Mouse (Mus musculus) kidney, embryonic 15.5 days (tissue): ENCODE data around the gene Acot3. TPM values are rescaled to one million over a fixed set of nuclear protein-coding genes. Genes with fewer than 3 reads are reported as not detected.
A peak's percentile ranks its signal among the peaks of the same experiment; 100 is the strongest.
"Not testable (repeated sequence)": the region's sequence is repeated elsewhere in the genome, so short reads cannot be mapped to it uniquely, and the experiment has no call there.

ENCODE experiments used
- ATAC-seq: fragments of 200-750 bp; cut with Nextera tagmentation; replicated peaks from 2 replicates; pipeline ENCODE4 v1.8.0; 2017; ENCODE audit warnings: moderate TSS enrichment; ENCODE audit not compliant: low FRiP score
- H3K27ac ChIP-seq: fragments of 300-500 bp; sonication (generic); 2 replicates; pipeline ENCODE4 v1.5.1; 2015; ENCODE audit warnings: mild to moderate bottlenecking, inconsistent platforms
- H3K27me3 ChIP-seq: fragments of 300-500 bp; sonication (generic); 2 replicates; pipeline ENCODE4 v1.6.1; 2015; ENCODE audit warnings: inconsistent platforms
- H3K36me3 ChIP-seq: fragments of 300-500 bp; sonication (generic); 2 replicates; pipeline ENCODE4 v1.6.1; 2015; ENCODE audit warnings: inconsistent platforms
- H3K4me1 ChIP-seq: fragments of 300-500 bp; sonication (generic); 2 replicates; pipeline ENCODE4 v1.6.1; 2015; ENCODE audit warnings: inconsistent platforms
- H3K4me2 ChIP-seq: fragments of 300-500 bp; sonication (generic); 2 replicates; pipeline ENCODE4 v1.6.1; 2015; ENCODE audit warnings: moderate library complexity, mild to moderate bottlenecking, inconsistent platforms
- H3K4me3 ChIP-seq: fragments of 300-500 bp; sonication (generic); replicated peaks from 2 replicates; pipeline ENCODE4 v1.5.1; 2015; ENCODE audit warnings: mild to moderate bottlenecking, inconsistent platforms
- H3K9ac ChIP-seq: fragments of 300-500 bp; sonication (generic); 2 replicates; pipeline ENCODE4 v1.6.1; 2015; ENCODE audit warnings: mild to moderate bottlenecking, inconsistent platforms
- H3K9me3 ChIP-seq: fragments of 300-500 bp; sonication (generic); replicated peaks from 2 replicates; pipeline ENCODE4 v1.6.1; 2016; ENCODE audit warnings: inconsistent platforms
- whole genome bisulfite sequencing: fragments of 180-500 bp; shearing (Covaris S2); methylation state at CpG from one replicate; pipeline ENCODE4 v1.1.7; 2015; ENCODE audit warnings: mixed read lengths; 5-methylcytosine and 5-hydroxymethylcytosine counted together
- polyA plus RNA-seq: library from polyadenylated mRNA; unstranded; fragments of >200 nt; fragmentation: Nextera tagmentation; extraction: Ambion mirVana; gene quantifications from 2 replicates; pipeline ENCODE4 v1.2.1, GENCODE M21; 2015

Acot3 gene
- polyA plus RNA-seq, 1 experiment from 2014 or later: 2.4 TPM

GRCm38 (mm10) chr12:84046906-84047305, 5.0 kb upstream of the Acot3 start:
- Histone ChIP-seq H3K36me3 (no peaks in the 10 kb centered on the region), H3K4me2 (no peak overlapping the region), H3K4me1 (no peaks in the 10 kb centered on the region), H3K4me3 (no peak overlapping the region), H3K27me3 (0 out of 2 replicates have a peak, but pooled peaks cover 4% of the 10 kb centered on the region), H3K9me3 (peaks cover 9% of the 10 kb centered on the region), H3K27ac (no peak overlapping the region), H3K9ac (no peak overlapping the region)
- no peak for ATAC-seq
- WGBS: 97% methylated on average over 1 of the region's 1 CpGs

- H3K4me2 ChIP-seq, ATAC-seq, H3K4me1 ChIP-seq, H3K36me3 ChIP-seq, H3K27ac ChIP-seq, H3K4me3 ChIP-seq, H3K9me3 ChIP-seq, H3K9ac ChIP-seq: not testable (repeated sequence)
- peaks cover 30% of the 10 kb centered on the region for H3K27me3 ChIP-seq
- WGBS: 87% methylated on average over 5 of the region's 5 CpGs
These were observed 1.2 kb upstream of the Acot3 start for GRCm38 (mm10) chr12:84050744-84051143.

- WGBS: 89% methylated on average over 7 of the region's 7 CpGs
- H3K4me2 ChIP-seq: peak overlapping the region; percentile 94; the same call in 1 of the 2 replicates
- H3K4me3 ChIP-seq: 0 out of 2 replicates have a peak overlapping the region, but pooled peaks have one; percentile 3
- ATAC-seq: no peak
- no peak overlapping the region for H3K9ac ChIP-seq
- H3K36me3 ChIP-seq: no peaks in the 10 kb centered on the region
- H3K27ac ChIP-seq: no peak overlapping the region
- H3K4me1 ChIP-seq: peaks cover 10% of the 10 kb centered on the region
- H3K27me3 ChIP-seq: peaks cover 30% of the 10 kb centered on the region
- peaks cover 9% of the 10 kb centered on the region for H3K9me3 ChIP-seq
These were observed 665 bp downstream of the Acot3 start for GRCm38 (mm10) chr12:84052609-84053008.

- 16% methylated on average over 16 of the region's 16 CpGs for WGBS
- peaks cover 7% of the 10 kb centered on the region for H3K9me3 ChIP-seq
- no peaks in the 10 kb centered on the region for H3K36me3 ChIP-seq
- peak overlapping the region; percentile 94 for H3K4me2 ChIP-seq
- peaks cover 10% of the 10 kb centered on the region for H3K4me1 ChIP-seq
- H3K4me3 ChIP-seq: peak overlapping the region; percentile 51
- peak overlapping the region; percentile 41 for H3K9ac ChIP-seq
- H3K27ac ChIP-seq: no peak overlapping the region
- ATAC-seq: no peak
- H3K27me3 ChIP-seq: peaks cover 30% of the 10 kb centered on the region
These were observed 1.2 kb downstream of the Acot3 start for GRCm38 (mm10) chr12:84053173-84053572.

- Histone ChIP-seq H3K27me3 (peaks cover 30% of the 10 kb centered on the region), H3K4me2 (peak overlapping the region; percentile 94), H3K36me3 (no peaks in the 10 kb centered on the region), H3K9ac (peak overlapping the region; percentile 41), H3K9me3 (0 out of 2 replicates have a peak, but pooled peaks cover under 1% of the 10 kb centered on the region), H3K27ac (no peak overlapping the region), H3K4me3 (peak overlapping the region; percentile 51), H3K4me1 (peaks cover 10% of the 10 kb centered on the region)
- WGBS: 4% methylated on average over 28 of the region's 46 CpGs
- peak; percentile 29; the same call in 1 of the 2 replicates for ATAC-seq
These were observed 1.9 kb downstream of the Acot3 start for GRCm38 (mm10) chr12:84053679-84054391.

- H3K27me3 ChIP-seq: peaks cover 3% of the 10 kb centered on the region; the same call in 1 of the 2 replicates
- H3K4me2 ChIP-seq: no peak overlapping the region
- no peaks in the 10 kb centered on the region for H3K36me3 ChIP-seq
- no peak overlapping the region for H3K4me3 ChIP-seq
- no peak overlapping the region for H3K27ac ChIP-seq
- no peak overlapping the region for H3K9ac ChIP-seq
- WGBS: 35% methylated on average over 2 of the region's 2 CpGs
- H3K4me1 ChIP-seq: no peaks in the 10 kb centered on the region
- H3K9me3 ChIP-seq: no peaks in the 10 kb centered on the region
- no peak for ATAC-seq
These were observed 9.0 kb downstream of the Acot3 start for GRCm38 (mm10) chr12:84060946-84061345.

- H3K27me3 ChIP-seq: peaks cover 12% of the 10 kb centered on the region
- no peak overlapping the region for H3K4me3 ChIP-seq
- no peak for ATAC-seq
- 94% methylated on average over 20 of the region's 20 CpGs for WGBS
- no peaks in the 10 kb centered on the region for H3K4me1 ChIP-seq
- no peak overlapping the region for H3K9ac ChIP-seq
- no peak overlapping the region for H3K27ac ChIP-seq
- H3K36me3 ChIP-seq: no peaks in the 10 kb centered on the region
- no peak overlapping the region for H3K4me2 ChIP-seq
- H3K9me3 ChIP-seq: no peaks in the 10 kb centered on the region
These were observed 10.4 kb downstream of the Acot3 start for GRCm38 (mm10) chr12:84062336-84062735.

GRCm38 (mm10) chr12:84063228-84063627, 11.3 kb downstream of the Acot3 start:
- Histone ChIP-seq H3K36me3 (no peaks in the 10 kb centered on the region), H3K9ac (no peak overlapping the region), H3K27me3 (peaks cover 21% of the 10 kb centered on the region), H3K4me3 (no peak overlapping the region), H3K4me1 (no peaks in the 10 kb centered on the region), H3K27ac (no peak overlapping the region), H3K9me3 (no peaks in the 10 kb centered on the region), H3K4me2 (no peak overlapping the region)
- no peak for ATAC-seq
- 76% methylated on average over 5 of the region's 5 CpGs for WGBS

DNA sequence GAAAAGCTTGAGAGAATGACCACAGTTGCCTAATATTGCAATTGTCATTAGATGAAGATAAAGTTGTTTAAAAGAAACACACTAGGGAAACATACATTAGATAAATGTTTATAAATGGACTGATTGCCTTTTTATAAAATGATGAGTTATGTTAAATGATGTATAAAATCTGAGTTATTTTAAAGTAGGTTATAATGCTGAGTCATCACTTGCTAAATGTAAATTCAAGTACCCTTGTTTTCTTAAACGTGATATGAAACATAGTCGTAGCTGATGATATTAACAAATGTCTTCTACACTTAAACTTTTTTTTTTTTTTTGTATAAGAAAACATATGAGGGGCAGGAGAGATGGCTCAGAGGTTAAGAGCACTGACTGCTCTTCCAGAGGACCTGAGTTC, 11.9 kb downstream of the Acot3 start:
- Histone ChIP-seq H3K9ac (no peak overlapping the region), H3K27me3 (peaks cover 27% of the 10 kb centered on the region), H3K4me1 (no peaks in the 10 kb centered on the region), H3K27ac (no peak overlapping the region), H3K4me2 (no peak overlapping the region), H3K4me3 (no peak overlapping the region), H3K9me3 (no peaks in the 10 kb centered on the region), H3K36me3 (no peaks in the 10 kb centered on the region)
- no peak for ATAC-seq
- 85% methylated on average over 2 of the region's 2 CpGs for WGBS

DNA sequence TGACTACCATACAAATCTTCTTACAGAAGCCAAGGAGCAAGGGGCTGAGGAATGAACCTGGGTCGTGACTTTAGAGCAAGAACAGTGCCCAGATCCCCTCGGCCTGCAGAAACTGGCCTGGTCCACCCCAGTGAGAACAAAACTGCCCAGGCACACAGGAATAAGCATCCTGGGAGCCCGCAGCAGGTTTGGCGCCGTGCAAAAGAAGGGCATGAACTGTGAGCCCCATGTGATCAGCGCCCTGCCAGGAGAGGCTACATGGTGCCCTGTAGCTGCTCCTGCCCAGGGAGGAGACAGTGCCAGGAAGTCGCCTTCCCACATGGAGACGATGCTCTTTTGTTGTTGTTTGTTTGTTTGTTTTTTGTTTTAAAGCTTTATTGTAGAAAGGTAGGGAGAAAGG, 12.7 kb downstream of the Acot3 start:
- Histone ChIP-seq H3K27me3 (peaks cover 33% of the 10 kb centered on the region), H3K36me3 (no peaks in the 10 kb centered on the region), H3K9me3 (no peaks in the 10 kb centered on the region), H3K4me3 (no peak overlapping the region), H3K4me1 (peaks cover 7% of the 10 kb centered on the region), H3K4me2 (no peak overlapping the region), H3K27ac (no peak overlapping the region), H3K9ac (no peak overlapping the region)
- ATAC-seq: no peak
- WGBS: 74% methylated on average over 8 of the region's 8 CpGs

DNA sequence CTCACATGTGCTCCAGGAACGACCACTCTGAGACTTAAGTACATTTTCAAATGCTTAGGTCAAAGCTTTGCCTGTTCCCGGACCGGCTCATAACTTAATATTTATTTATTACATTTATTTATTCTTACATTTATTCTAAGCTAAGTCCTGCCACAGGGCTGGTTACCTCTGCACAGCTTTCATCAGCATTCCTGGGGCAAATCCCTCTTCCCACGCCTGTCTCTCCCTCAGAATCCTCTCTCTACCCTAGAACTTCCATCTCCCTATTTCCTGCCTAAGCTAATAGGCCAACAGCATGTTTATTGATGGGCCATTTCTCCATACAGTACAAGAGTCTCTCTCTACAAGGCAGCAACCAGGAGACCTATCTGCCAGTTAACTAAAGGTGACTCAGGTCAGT, 15.8 kb downstream of the Acot3 start:
- Histone ChIP-seq H3K36me3 (no peaks in the 10 kb centered on the region), H3K9ac (no peak overlapping the region), H3K27ac (no peak overlapping the region), H3K4me3 (no peak overlapping the region), H3K4me2 (no peak overlapping the region), H3K27me3 (peaks cover 48% of the 10 kb centered on the region), H3K9me3 (no peaks in the 10 kb centered on the region), H3K4me1 (peaks cover 10% of the 10 kb centered on the region)
- ATAC-seq: no peak
- WGBS: 82% methylated on average over 4 of the region's 4 CpGs

DNA sequence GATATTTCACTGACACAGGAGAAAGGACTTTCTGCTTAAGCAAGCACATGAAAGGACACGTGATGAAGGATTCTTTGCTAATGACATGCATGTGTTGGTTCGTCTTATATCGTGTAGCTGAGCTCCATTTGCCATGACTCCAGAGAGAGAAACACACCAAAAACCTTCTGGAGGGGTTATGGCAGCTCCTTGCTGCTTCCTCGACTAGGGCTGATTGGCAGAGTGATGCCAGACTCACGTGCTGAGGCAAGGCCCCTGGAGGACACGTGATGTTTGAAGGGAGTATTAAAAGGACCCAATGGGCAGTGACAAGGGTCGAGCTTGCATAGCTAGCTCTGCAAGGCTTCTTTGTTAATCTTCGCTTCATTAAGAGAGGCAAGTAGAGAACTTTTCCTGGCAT, 16.4 kb downstream of the Acot3 start:
- no peaks in the 10 kb centered on the region for H3K36me3 ChIP-seq
- peaks cover 48% of the 10 kb centered on the region for H3K27me3 ChIP-seq
- H3K9me3 ChIP-seq: no peaks in the 10 kb centered on the region
- no peak overlapping the region for H3K27ac ChIP-seq
- H3K4me3 ChIP-seq: no peak overlapping the region
- H3K9ac ChIP-seq: no peak overlapping the region
- H3K4me1 ChIP-seq: peaks cover 10% of the 10 kb centered on the region
- WGBS: 71% methylated on average over 8 of the region's 8 CpGs
- no peak overlapping the region for H3K4me2 ChIP-seq
- no peak for ATAC-seq

GRCm38 (mm10) chr12:84068986-84069385, 17.0 kb downstream of the Acot3 start, which contains the start of gene Acot5:
Gene Acot5 (plus strand): TSS chr12:84069325.
- 35% methylated on average over 9 of the region's 9 CpGs for WGBS
- no peak within 1 kb of the TSS for H3K9ac ChIP-seq
- H3K27me3 ChIP-seq: peaks cover 48% of the 10 kb centered on the region
- peaks cover 10% of the 10 kb centered on the region for H3K4me1 ChIP-seq
- H3K36me3 ChIP-seq: no peaks in the 10 kb centered on the region
- peak within 1 kb of the TSS; percentile 76 for H3K4me2 ChIP-seq
- peak within 1 kb of the TSS; percentile 44 for H3K4me3 ChIP-seq
- ATAC-seq: no peak
- no peaks in the 10 kb centered on the region for H3K9me3 ChIP-seq
- H3K27ac ChIP-seq: no peak within 1 kb of the TSS
